Mouse (Mus musculus): Measurements from ENCODE around the gene Wls. TPM values are rescaled to one million over a fixed set of nuclear protein-coding genes. Genes with fewer than 3 reads are reported as not detected.

Gene Wls
- polyA plus RNA-seq, 1 experiment = 1.4 TPM

DNA sequence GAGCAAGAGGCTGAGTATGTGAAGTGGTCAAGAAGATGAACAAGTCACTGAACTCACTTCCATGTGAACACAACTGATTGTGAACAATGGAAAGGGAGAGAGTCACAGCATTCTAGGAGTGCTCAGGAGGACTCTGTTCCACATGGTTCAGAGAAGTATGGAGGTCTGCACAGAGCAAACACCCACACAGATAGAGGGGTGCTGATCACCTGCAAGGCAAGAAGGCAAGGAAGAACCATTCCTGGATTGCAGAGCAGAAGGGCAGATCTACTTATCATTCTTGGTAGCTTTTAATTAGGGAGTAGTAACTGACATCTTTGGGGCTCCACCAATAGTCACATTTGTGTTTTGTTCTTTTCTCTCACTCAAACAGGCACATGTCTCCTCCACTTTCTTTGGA is 45.3 kb downstream of the Wls start:
- TF ChIP-seq CTCF (IDR thresholded peaks at IDR 0.05; ENCODE audit: control insufficient read depth, insufficient read depth, insufficient replicate concordance, low read depth, low read length) = no peak
- no peak for TF ChIP-seq POLR2A (IDR thresholded peaks at IDR 0.05; ENCODE audit: control insufficient read depth, low read depth, low read length)
- Histone ChIP-seq H3K4me1 (ENCODE audit: control insufficient read depth, insufficient read depth, low read length) (no peaks in the 10 kb centered on the region), H3K27ac (ENCODE audit: control insufficient read depth, insufficient read depth, low read depth, low read length) (no peak overlapping the region), H3K36me3 (ENCODE audit: control insufficient read depth, insufficient read depth, low read length) (no peaks in the 10 kb centered on the region), H3K4me3 (ENCODE audit: control insufficient read depth, low read depth, low read length) (no peak overlapping the region), H3K27me3 (ENCODE audit: control insufficient read depth, insufficient read depth, low read length) (no peaks in the 10 kb centered on the region)

DNA sequence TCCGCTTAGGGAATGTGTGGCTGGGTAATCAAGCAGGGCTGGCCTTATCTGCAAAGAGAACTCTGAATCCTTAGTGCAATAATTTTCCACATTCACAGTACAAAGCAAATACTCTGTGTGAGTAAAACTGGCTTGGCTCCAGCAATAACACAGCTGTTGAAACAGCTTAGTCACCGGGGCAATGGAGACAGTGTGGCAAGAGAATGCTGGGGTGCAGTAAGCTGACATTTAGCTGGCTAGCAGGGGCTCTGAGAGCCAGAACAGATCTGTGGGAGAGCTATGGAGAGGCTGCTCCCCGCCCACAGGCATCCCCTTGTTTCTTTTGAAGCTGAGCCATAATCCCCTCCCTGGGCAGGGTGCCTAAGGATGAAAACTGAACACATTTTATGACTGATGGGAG is 45.8 kb downstream of the Wls start:
- H3K4me1 ChIP-seq (ENCODE audit: control insufficient read depth, insufficient read depth, low read length) = no peaks in the 10 kb centered on the region
- no peaks in the 10 kb centered on the region for H3K27me3 ChIP-seq (ENCODE audit: control insufficient read depth, insufficient read depth, low read length)
- H3K36me3 ChIP-seq (ENCODE audit: control insufficient read depth, insufficient read depth, low read length) = no peaks in the 10 kb centered on the region
- H3K27ac ChIP-seq (ENCODE audit: control insufficient read depth, insufficient read depth, low read depth, low read length) = no peak overlapping the region; the same call in 1 of the 2 replicates
- TF ChIP-seq CTCF (IDR thresholded peaks at IDR 0.05; ENCODE audit: control insufficient read depth, insufficient read depth, insufficient replicate concordance, low read depth, low read length) = no peak
- TF ChIP-seq POLR2A (IDR thresholded peaks at IDR 0.05; ENCODE audit: control insufficient read depth, low read depth, low read length) = no peak
- H3K4me3 ChIP-seq (ENCODE audit: control insufficient read depth, low read depth, low read length) = no peak overlapping the region

DNA sequence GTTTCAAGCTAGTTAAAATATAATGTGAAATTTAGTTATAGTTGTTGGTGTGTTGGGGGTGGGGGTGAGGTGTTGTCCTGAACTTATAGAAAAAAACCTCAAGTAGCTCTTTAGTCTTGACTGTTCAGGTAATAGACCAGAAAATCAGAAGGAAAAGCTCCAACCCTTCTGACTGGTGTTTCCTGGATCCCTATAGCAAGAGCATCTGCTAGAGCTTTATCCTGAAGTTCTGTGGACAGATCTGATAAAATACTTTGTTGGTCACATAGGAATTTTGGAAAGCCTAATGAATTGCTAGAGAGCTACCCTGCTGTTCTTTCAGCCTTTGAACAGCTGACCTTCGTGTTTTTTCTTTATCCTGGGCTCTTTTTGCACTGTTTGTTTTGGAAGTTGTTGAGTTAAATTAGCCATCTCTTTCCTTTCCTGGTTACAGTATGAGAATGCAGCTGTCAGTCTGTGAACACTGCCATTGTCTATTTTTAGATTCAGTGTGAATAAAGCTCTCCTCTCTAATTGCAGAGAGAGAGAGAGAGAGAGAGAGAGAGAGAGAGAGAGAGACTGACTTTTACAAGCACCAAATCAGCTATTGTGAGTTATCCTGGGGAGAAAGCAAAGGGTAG is 46.4 kb downstream of the Wls start:
- Histone ChIP-seq H3K4me3 (ENCODE audit: control insufficient read depth, low read depth, low read length) (no peak overlapping the region), H3K27me3 (ENCODE audit: control insufficient read depth, insufficient read depth, low read length) (no peaks in the 10 kb centered on the region), H3K27ac (ENCODE audit: control insufficient read depth, insufficient read depth, low read depth, low read length) (no peak overlapping the region), H3K36me3 (ENCODE audit: control insufficient read depth, insufficient read depth, low read length) (no peaks in the 10 kb centered on the region), H3K4me1 (ENCODE audit: control insufficient read depth, insufficient read depth, low read length) (no peaks in the 10 kb centered on the region)
- TF ChIP-seq POLR2A (IDR thresholded peaks at IDR 0.05; ENCODE audit: control insufficient read depth, low read depth, low read length) = no peak
- no peak for TF ChIP-seq CTCF (IDR thresholded peaks at IDR 0.05; ENCODE audit: control insufficient read depth, insufficient read depth, insufficient replicate concordance, low read depth, low read length)

DNA sequence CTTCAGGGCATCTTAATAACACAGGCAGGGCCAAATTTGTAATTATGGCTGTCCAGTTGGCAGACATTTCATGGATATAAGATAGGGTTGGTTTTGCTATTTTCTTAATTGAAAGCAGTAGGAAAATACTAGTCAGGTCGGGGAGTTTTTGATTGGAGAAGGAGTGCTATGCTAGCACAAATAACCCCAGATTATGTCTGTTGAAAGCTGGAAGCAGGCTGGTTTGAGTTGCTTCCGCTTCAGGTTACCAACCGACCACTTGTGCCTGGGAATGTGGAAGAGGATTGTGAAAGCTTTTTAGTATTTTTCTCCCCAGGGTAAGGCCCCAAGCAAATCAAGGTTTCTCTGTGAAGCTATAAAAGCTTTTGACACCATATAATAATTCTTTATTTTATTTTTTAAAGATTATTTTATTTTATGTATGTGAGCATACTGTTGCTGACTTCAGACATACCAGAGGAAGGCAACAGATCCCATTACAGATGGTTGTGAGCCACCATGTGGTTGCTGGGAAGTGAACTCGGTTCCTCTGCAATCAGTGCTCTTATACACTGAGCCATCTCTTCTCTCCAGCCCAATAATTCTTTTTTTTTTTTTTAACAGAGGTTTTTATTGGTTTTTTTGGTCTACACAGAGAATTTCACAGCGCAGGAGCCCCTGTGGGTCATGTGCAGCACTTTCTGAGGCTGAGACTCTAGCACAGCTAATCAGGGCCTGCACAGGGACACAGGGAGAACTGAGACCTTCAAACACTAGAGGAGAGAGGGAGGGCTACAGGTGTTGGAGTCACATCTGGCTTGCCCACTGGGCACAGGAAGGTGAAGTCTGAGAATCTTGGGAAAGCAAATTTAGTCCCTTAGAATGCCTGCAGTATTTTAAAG is 50.9 kb downstream of the Wls start:
- TF ChIP-seq POLR2A (IDR thresholded peaks at IDR 0.05; ENCODE audit: control insufficient read depth, low read depth, low read length) (no peak), CTCF (IDR thresholded peaks at IDR 0.05; ENCODE audit: control insufficient read depth, insufficient read depth, insufficient replicate concordance, low read depth, low read length) (no peak)
- Histone ChIP-seq H3K4me3 (ENCODE audit: control insufficient read depth, low read depth, low read length) (no peak overlapping the region), H3K27ac (ENCODE audit: control insufficient read depth, insufficient read depth, low read depth, low read length) (no peak overlapping the region), H3K4me1 (ENCODE audit: control insufficient read depth, insufficient read depth, low read length) (no peaks in the 10 kb centered on the region), H3K36me3 (ENCODE audit: control insufficient read depth, insufficient read depth, low read length) (no peaks in the 10 kb centered on the region), H3K27me3 (ENCODE audit: control insufficient read depth, insufficient read depth, low read length) (no peaks in the 10 kb centered on the region)

DNA sequence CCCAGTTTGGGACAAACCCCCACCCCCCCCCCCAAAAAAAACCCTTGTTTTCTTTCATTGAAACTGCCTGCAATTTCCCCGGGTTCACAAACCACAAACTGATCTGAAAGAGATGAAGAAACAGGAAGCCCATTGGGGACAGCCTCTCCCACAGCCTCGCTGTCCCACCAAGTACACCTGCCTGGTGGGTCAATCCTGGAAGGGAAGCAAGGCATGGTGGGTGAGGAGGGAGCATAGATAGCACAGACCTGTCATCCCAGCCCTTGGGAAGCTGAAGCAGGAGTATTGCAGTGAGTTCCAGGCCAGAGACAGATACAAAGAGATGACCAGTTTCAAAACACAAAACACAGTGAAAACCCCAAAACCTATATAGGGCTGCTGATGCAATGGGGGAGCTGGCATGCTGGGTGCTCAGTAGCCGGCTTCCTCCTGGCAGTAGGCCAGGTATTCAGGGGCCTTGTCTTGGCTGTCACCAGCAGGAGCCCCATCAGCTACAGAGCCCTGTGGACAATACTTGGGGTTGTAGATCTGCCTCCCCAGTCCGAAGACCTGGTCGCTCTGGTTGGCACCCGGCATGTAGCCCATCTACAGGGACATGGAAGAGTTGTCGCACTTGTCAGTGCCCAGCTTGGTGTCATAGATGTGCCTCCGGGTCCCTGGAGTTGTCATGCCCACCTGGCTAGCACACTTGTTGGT is 51.7 kb downstream of the Wls start:
- no peaks in the 10 kb centered on the region for H3K36me3 ChIP-seq (ENCODE audit: control insufficient read depth, insufficient read depth, low read length)
- TF ChIP-seq POLR2A (IDR thresholded peaks at IDR 0.05; ENCODE audit: control insufficient read depth, low read depth, low read length) (no peak), CTCF (IDR thresholded peaks at IDR 0.05; ENCODE audit: control insufficient read depth, insufficient read depth, insufficient replicate concordance, low read depth, low read length) (no peak)
- no peak overlapping the region for H3K27ac ChIP-seq (ENCODE audit: control insufficient read depth, insufficient read depth, low read depth, low read length)
- no peaks in the 10 kb centered on the region for H3K27me3 ChIP-seq (ENCODE audit: control insufficient read depth, insufficient read depth, low read length)
- H3K4me3 ChIP-seq (ENCODE audit: control insufficient read depth, low read depth, low read length) = no peak overlapping the region
- H3K4me1 ChIP-seq (ENCODE audit: control insufficient read depth, insufficient read depth, low read length) = no peaks in the 10 kb centered on the region

DNA sequence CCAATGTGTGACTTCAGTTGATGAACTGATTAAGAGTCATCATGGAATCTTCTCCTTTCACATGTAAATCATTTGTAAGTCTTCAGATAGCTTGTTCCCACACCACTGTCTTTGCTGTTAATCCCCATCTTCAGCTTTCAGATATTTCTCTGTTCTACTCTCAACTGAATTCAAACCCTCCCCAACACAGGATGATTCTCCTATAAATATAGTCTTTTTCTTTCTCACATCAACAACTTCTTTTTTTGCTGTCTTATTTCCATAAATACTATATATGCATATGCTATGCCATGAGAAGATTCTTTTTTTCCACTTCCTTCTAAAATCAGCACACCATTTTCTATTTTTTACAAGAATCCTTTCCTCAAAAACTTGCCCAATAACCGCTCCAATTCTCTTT is 67.9 kb downstream of the Wls start:
- H3K36me3 ChIP-seq (ENCODE audit: control insufficient read depth, insufficient read depth, low read length) = no peaks in the 10 kb centered on the region
- H3K27ac ChIP-seq (ENCODE audit: control insufficient read depth, insufficient read depth, low read depth, low read length) = no peak overlapping the region
- no peaks in the 10 kb centered on the region for H3K27me3 ChIP-seq (ENCODE audit: control insufficient read depth, insufficient read depth, low read length)
- H3K4me1 ChIP-seq (ENCODE audit: control insufficient read depth, insufficient read depth, low read length) = no peaks in the 10 kb centered on the region
- no peak overlapping the region for H3K4me3 ChIP-seq (ENCODE audit: control insufficient read depth, low read depth, low read length)
- TF ChIP-seq POLR2A (IDR thresholded peaks at IDR 0.05; ENCODE audit: control insufficient read depth, low read depth, low read length) (no peak), CTCF (IDR thresholded peaks at IDR 0.05; ENCODE audit: control insufficient read depth, insufficient read depth, insufficient replicate concordance, low read depth, low read length) (no peak)

Measured in testis, adult 2 months (tissue).